Mouse (Mus musculus) thymus, adult 2 months (tissue): ENCODE data around the gene Obox8. TPM values are rescaled to one million over a fixed set of nuclear protein-coding genes. Genes with fewer than 3 reads are reported as not detected.

ENCODE experiments used
- DNase-seq: peaks from one replicate; pipeline ENCODE4 v3.0.0; 2021
- H3K27ac ChIP-seq: fragments of 200-500 bp; 2 replicates; pipeline ENCODE4 v1.5.1; 2012; ENCODE audit warnings: low read length, control low read depth; ENCODE audit not compliant: control insufficient read depth, insufficient read depth
- H3K27me3 ChIP-seq: fragments of 200-500 bp; 2 replicates; pipeline ENCODE4 v1.6.1; 2012; ENCODE audit warnings: mild to moderate bottlenecking, low read length, moderate library complexity, mixed read lengths; ENCODE audit not compliant: control insufficient read depth, insufficient read depth
- H3K36me3 ChIP-seq: fragments of 200-500 bp; 2 replicates; pipeline ENCODE4 v1.6.1; 2012; ENCODE audit warnings: mild to moderate bottlenecking, low read length, moderate library complexity; ENCODE audit not compliant: control insufficient read depth, insufficient read depth
- H3K4me1 ChIP-seq: fragments of 200-500 bp; replicated peaks from 2 replicates; pipeline ENCODE4 v1.6.1; 2012; ENCODE audit warnings: low read length; ENCODE audit not compliant: control insufficient read depth, insufficient read depth
- H3K4me3 ChIP-seq: fragments of 200-500 bp; 2 replicates; pipeline ENCODE4 v1.5.1; 2012; ENCODE audit warnings: mild to moderate bottlenecking, low read length, control low read depth, moderate library complexity; ENCODE audit not compliant: control insufficient read depth, insufficient read depth
- CTCF ChIP-seq: fragments of 200-500 bp; IDR thresholded peaks from 2 replicates; pipeline ENCODE4 v1.5.1; 2012; ENCODE audit warnings: mild to moderate bottlenecking, control low read depth, low read length, moderate library complexity, borderline replicate concordance; ENCODE audit not compliant: control insufficient read depth, poor library complexity, insufficient read depth; ENCODE audit errors: extremely low read depth
- POLR2A ChIP-seq: fragments of 200-500 bp; IDR thresholded peaks from 2 replicates; pipeline ENCODE4 v1.6.1; 2012; ENCODE audit warnings: mild to moderate bottlenecking, low read length, control low read depth, moderate library complexity; ENCODE audit not compliant: control insufficient read depth, poor library complexity, insufficient read depth; ENCODE audit errors: extremely low read depth
- WGBS: fragments of 180-500 bp; shearing (Covaris S2); methylation state at CpG from one replicate; pipeline ENCODE4 v1.1.7; 2018; 5-methylcytosine and 5-hydroxymethylcytosine counted together
- polyA plus RNA-seq: library from polyadenylated mRNA; depleted of rRNA; stranded (reverse); fragments of >200 nt; gene quantifications from 2 replicates; pipeline ENCODE4 v1.2.3, GENCODE M21; 2012; rRNA removed

Obox8 gene
- polyA plus RNA-seq, result not detected in 2 replicates

GRCm38 (mm10) chr7:14333457-14333856 is at the start of gene Obox8:
Gene Obox8, minus strand, starts transcription at chr7:14333557.
- H3K4me1 ChIP-seq, result no peaks in the 10 kb centered on the region
- DNase-seq, result no peak
- H3K4me3 ChIP-seq, result no peak within 1 kb of the TSS
- no peaks in the 10 kb centered on the region for H3K36me3 ChIP-seq
- no peak within 1 kb of the TSS for H3K27ac ChIP-seq
- TF ChIP-seq CTCF (no peak), POLR2A (no peak)
- 86% methylated on average over 2 of the region's 2 CpGs for WGBS
- no peaks in the 10 kb centered on the region for H3K27me3 ChIP-seq

- TF ChIP-seq CTCF (no peak), POLR2A (no peak)
- Histone ChIP-seq H3K27me3 (no peaks in the 10 kb centered on the region), H3K4me1 (no peaks in the 10 kb centered on the region), H3K36me3 (no peaks in the 10 kb centered on the region), H3K27ac (no peak overlapping the region), H3K4me3 (no peak overlapping the region)
- 28% methylated on average over 2 of the region's 2 CpGs for WGBS
- no peak for DNase-seq
Measured at GRCm38 (mm10) chr7:14317209-14317608, 16.1 kb downstream of the Obox8 start.

- TF ChIP-seq CTCF (no peak), POLR2A (no peak)
- Histone ChIP-seq H3K27me3 (no peaks in the 10 kb centered on the region), H3K4me3 (no peak overlapping the region), H3K4me1 (no peaks in the 10 kb centered on the region), H3K27ac (no peak overlapping the region), H3K36me3 (no peaks in the 10 kb centered on the region)
- no peak for DNase-seq
- 78% methylated on average over 3 of the region's 3 CpGs for WGBS
Measured at GRCm38 (mm10) chr7:14308671-14309070, 24.7 kb downstream of the Obox8 start.

- no peaks in the 10 kb centered on the region for H3K36me3 ChIP-seq
- H3K4me3 ChIP-seq, result no peak overlapping the region
- DNase-seq, result no peak
- no peak overlapping the region for H3K27ac ChIP-seq
- no peak for TF ChIP-seq CTCF
- no peak for TF ChIP-seq POLR2A
- no peaks in the 10 kb centered on the region for H3K27me3 ChIP-seq
- WGBS, result 85% methylated on average over 6 of the region's 6 CpGs
- no peaks in the 10 kb centered on the region for H3K4me1 ChIP-seq
Measured at GRCm38 (mm10) chr7:14307571-14307970, 25.8 kb downstream of the Obox8 start.

Other genes with a start within 250 kb of the Obox8 start
- not detected in 2 replicates for gene Sult2a3, start 210.5 kb downstream of the Obox8 start, polyA plus RNA-seq
- gene Sult2a6, start 78.7 kb downstream of the Obox8 start, polyA plus RNA-seq, result not detected in 2 replicates
- not detected in 2 replicates for gene Sult2a8, start 113.2 kb upstream of the Obox8 start, polyA plus RNA-seq
- not detected in 2 replicates for gene Sult2a7, start 160.7 kb upstream of the Obox8 start, polyA plus RNA-seq
- gene Vmn1r90, start 229.9 kb upstream of the Obox8 start, polyA plus RNA-seq, result not detected in 2 replicates